ENCODE assay signal across 8 mouse cellular contexts in the genomic region with DNA sequence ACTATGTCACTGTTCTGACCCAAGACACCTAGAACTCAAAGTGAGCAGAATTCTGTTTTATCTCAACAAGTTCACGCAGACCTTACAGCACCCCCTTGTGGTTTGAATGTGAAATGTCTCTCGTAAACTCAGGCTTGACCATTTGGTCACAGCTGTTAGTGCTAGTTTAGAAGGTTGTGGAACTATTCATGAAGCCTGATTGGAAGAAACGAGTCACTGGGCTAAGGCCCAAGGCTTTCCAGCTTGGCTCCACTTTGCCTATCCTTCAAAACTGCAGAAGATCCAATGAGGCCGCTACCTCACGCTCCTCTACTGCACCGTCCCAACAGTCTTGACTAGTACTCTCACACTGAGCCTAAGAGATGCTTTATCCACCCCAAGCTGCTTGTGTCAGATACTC. TPM values are rescaled to one million over a fixed set of nuclear protein-coding genes. Genes with fewer than 3 reads are reported as not detected.
DNase-seq lines count a peak whose midpoint lies in the region; ATAC-seq and TF ChIP-seq lines count a peak whose summit lies in the region.

No protein-coding gene starts in this region.

- H3K9ac ChIP-seq in lung, embryonic 14.5 days: no peak overlapping the region

- no peak overlapping the region for H3K4me2 ChIP-seq in lung, embryonic 14.5 days

- no peaks in the 10 kb centered on the region for H3K9me3 ChIP-seq in lung, embryonic 14.5 days (ENCODE audit: low read depth, low read length)

- no peak overlapping the region for H3K27ac ChIP-seq in lung, embryonic 14.5 days (ENCODE audit: low read depth)

- WGBS in lung, embryonic 14.5 days: 73% methylated on average over 6 of the region's 6 CpGs

- peak; percentile 73 for TF ChIP-seq CTCF in lung, embryonic 14.5 days (IDR thresholded peaks at IDR 0.05; ENCODE audit: low read depth)

- H3K27me3 ChIP-seq in lung, embryonic 14.5 days (ENCODE audit: insufficient read depth, low read length): no peaks in the 10 kb centered on the region
- H3K27me3 ChIP-seq in splenic B cell, adult 2 months (ENCODE audit: control insufficient read depth, insufficient read depth, low read length, poor library complexity, severe bottlenecking): no peaks in the 10 kb centered on the region

- 0 out of 2 replicates have a peak, but pooled peaks cover 3% of the 10 kb centered on the region for H3K4me1 ChIP-seq in lung, embryonic 14.5 days (ENCODE audit: insufficient read depth)

- peak; percentile 23 for DNase-seq in left cerebral cortex, postnatal 4 days
- no peak for DNase-seq in left cerebral cortex, adult 8-10 months (ENCODE audit: low spot score in 2 of 2)
- peak; percentile 47 for DNase-seq in Muller cell, postnatal 12 days (ENCODE audit: inconsistent ontology term)
- peak; percentile 64 for DNase-seq in cerebellum, adult 18-20 months
- peak; percentile 43 for DNase-seq in heart, postnatal 25 days (ENCODE audit: low spot score)
- DNase-seq in lung, embryonic 14.5 days: peak; percentile 84
- DNase-seq in splenic B cell, adult 2 months (ENCODE audit: low read depth, low spot score): peak; percentile 78
- DNase-seq in right cerebral cortex, postnatal 25 days: no peak

- H3K36me3 ChIP-seq in lung, embryonic 14.5 days (ENCODE audit: insufficient read depth): peaks cover 70% of the 10 kb centered on the region
- peaks cover 15% of the 10 kb centered on the region for H3K36me3 ChIP-seq in splenic B cell, adult 2 months (ENCODE audit: control insufficient read depth, insufficient read depth, low read length, poor library complexity, severe bottlenecking)

- intact Hi-C loops in left cerebral cortex, postnatal 4 days (cut with DNase I): loop anchor here (10.0 kb wide), 1 partner anchor 74 kb away; no protein-coding TSS in a partner anchor
- intact Hi-C loops in heart, postnatal 25 days (cut with DNase I): no loop called here

- 0 out of 2 replicates have a peak, but pooled peaks have one; percentile 33 for ATAC-seq in lung, embryonic 14.5 days (ENCODE audit: insufficient read depth)

- H3K4me3 ChIP-seq in lung, embryonic 14.5 days (ENCODE audit: low read depth, low read length): no peak overlapping the region

RNA-seq across cellular contexts. Expression of gene Fbxl3, which starts 10.7 kb away (rescaled TPM):
- 10 to 100 TPM; 67.2 to 71.3 TPM for total RNA-seq in left cerebral cortex, postnatal 4 days (2021)
- 10 to 100 TPM; 81.8 to 91.9 (median 85.1) TPM for total RNA-seq in left cerebral cortex, adult 8-10 months (2022)
- total RNA-seq in heart, postnatal 25 days (2021): 10 to 100 TPM; 53.9 to 55.5 TPM
- 33.5 and 33.7 TPM in 2 replicates for polyA plus RNA-seq in lung, embryonic 14.5 days (2014; fragmentation: Nextera tagmentation; extraction: Ambion mirVana)

RNA-seq across cellular contexts. Expression of gene Cln5, which starts 18.6 kb away (rescaled TPM):
- 1 to 10 TPM; 5.0 to 5.7 TPM for total RNA-seq in left cerebral cortex, postnatal 4 days (2021)
- total RNA-seq in left cerebral cortex, adult 8-10 months (2022): 10 to 100 TPM; 10.4 to 16.2 (median 13.1) TPM
- total RNA-seq in heart, postnatal 25 days (2021): 10 to 100 TPM; 17.1 to 18.7 TPM
- polyA plus RNA-seq in lung, embryonic 14.5 days (2014; fragmentation: Nextera tagmentation; extraction: Ambion mirVana): 31.2 and 34.4 TPM in 2 replicates

RNA-seq across cellular contexts. Expression of gene Acod1, which starts 41.8 kb away (rescaled TPM):
- total RNA-seq in left cerebral cortex, postnatal 4 days (2021): not detected
- not detected for total RNA-seq in left cerebral cortex, adult 8-10 months (2022)
- total RNA-seq in heart, postnatal 25 days (2021): not detected
- not detected in 2 replicates for polyA plus RNA-seq in lung, embryonic 14.5 days (2014; fragmentation: Nextera tagmentation; extraction: Ambion mirVana)

Comparison
In these comparisons a context has a peak if more than half of its experiments do, and no peak if none do; other contexts are left out.
1. DNase-seq: peak in left cerebral cortex, postnatal 4 days (single experiment), Muller cell, postnatal 12 days (single experiment), cerebellum, adult 18-20 months (2 of 2), heart, postnatal 25 days (single experiment), lung, embryonic 14.5 days (single experiment) and splenic B cell, adult 2 months (single experiment); none in left cerebral cortex, adult 8-10 months (0 of 2) and right cerebral cortex, postnatal 25 days (single experiment).